Mouse (Mus musculus) CH12F3 (cell line): Measurements from ENCODE around the gene Rad18.
"Not testable (repeated sequence)": the region's sequence is repeated elsewhere in the genome, so short reads cannot be mapped to it uniquely, and the experiment has no call there.

Source experiments
- in situ Hi-C: fragments of 300-500 bp; cut with MboI; formaldehyde crosslinking; loops from 2 replicates; pipeline ENCODE4 v1.14.3; 2020; ENCODE audit warnings: low sequenced_read_pairs

Gene Rad18

DNA sequence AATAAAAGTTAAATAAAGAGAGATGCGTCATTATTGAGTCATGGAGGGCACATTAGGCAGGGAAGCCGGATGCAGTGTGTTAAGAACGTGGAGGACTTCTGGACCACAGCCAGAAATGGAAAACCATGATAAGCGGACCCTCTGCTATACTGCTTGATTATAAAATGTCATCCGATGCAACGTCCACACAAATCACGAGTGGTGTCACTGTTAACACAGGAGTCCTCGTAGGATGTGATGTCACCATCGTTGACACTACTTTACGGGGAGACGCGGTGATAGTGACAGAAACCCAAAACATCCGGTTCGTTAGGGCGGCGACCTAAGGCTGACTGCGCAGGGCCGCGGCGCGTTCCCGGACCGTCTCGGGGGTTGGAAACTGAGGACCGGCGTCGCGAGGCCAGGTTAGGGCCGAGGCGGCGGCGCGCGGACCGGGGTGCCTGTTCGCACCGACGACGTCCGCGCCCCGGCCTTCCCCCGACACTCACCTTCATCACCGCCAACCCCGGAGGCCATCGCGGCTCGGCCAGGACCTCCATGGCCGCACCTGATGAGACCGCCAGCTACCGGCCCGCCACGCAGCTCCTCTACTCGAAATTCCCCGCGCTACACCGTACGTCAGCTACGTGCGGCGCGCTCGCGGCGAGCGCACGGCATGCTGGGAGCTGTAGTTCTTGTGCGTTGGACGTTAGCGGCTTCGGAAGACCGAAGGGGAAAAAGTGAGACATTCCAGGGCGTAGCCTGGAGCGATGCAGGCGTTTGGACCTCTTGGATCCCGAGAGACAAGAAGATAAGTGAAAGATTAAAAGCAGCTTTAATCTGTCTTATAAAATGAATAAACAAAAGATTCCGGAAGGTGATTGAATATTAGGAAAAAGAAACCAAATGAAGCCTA lies at the start of gene Rad18:
Gene Rad18 (minus strand): TSS at position 631 of the 895 bp plus-strand sequence.
- in situ Hi-C loops = no loop called here

DNA sequence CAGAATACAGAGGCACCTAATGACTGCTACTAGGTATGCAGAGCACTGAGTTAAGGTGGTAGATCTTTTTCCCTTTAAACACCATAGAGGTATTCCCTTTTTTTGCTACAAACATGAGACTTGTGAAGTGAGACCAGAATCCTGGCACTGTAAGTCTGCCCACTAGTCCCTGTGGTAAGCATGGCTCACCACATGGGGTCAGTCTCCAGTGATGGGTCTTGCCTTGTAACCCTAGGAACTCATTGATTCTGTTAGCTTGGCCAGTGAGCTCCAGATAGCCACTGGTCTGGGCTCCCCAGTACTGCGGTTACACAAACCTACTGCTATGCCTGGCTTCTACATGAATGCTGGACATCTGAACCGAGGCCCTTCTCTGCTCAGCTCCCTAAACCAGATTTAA lies 45.8 kb upstream of the Rad18 start:
- in situ Hi-C loops = no loop called here

DNA sequence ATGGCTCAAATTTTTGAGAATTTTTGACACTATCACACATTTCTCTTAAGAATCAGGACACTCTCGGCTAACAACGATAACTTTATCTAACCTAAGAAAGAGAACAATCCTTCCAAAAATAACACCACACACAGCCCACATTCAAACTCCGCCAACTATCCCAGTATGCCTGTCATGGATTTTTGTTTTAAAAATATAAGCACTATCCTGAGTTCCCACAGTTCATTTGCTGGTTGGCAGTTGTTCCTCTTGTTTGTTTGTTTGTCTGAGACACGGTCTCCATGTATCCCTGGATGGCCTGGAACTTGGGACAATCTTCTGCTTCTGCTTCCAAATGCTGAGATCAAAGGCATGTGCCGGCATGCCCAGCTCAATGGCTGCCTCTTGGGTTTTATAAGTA lies 45.3 kb upstream of the Rad18 start:
- in situ Hi-C loops = no loop called here

DNA sequence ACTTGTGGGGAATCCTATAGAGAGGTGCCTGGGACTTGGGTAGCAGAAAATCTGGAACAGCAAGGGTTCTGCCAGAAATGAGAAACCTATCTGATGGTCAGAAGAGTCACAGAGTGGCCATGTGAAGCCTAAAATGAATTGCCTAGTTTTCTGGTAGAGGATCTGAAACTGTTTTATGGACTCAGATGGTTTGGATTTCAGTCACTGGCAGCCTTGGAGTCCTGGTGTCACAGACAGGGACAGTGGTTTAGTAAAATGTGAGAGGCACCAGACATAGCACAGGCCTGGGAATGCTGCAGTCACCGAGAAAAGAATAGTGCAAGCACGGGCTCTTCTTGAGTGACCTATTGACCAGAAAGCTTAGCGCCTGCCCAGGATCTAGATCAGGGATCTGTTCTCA lies 43.1 kb upstream of the Rad18 start:
- in situ Hi-C loops = no loop called here

DNA sequence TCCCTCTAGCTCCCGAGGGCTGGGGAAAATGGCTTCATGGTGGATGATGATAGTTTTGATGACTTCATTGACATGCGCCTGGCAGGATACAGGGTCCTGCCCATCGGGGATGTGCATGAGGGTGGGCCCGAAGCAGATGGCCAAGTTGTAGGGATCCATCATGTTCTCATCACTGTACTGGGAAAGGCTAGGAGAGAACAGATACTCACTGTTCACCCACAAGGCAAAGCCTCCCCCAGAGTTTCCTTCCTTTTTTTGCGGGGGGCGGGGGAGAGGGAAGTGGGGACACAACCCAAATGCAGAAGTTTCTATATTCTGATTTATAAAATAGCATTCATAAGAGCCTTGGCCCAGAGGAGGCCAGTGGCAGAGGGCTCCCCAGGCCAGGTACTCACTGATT lies 42.4 kb upstream of the Rad18 start:
- in situ Hi-C loops = no loop called here

DNA sequence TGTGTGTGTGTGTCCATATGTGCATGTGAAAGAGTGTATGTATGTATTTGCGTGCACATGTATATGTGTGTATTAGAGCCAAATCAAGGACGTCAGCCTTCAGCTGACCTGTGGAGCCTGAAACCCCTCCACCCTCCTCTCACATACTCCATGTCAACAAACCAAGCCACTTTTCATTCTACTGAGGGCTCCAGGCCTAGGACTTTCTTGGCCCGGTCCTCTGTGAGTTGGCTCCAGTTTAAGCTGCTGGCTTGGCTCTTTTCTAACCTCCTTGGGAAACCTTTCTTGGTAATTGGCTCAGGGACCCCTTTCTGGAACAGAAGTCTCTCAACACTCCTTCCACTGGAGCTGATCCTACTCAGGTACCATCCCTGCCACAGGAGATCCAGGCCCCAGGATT lies 40.0 kb upstream of the Rad18 start:
- in situ Hi-C loops = no loop called here

DNA sequence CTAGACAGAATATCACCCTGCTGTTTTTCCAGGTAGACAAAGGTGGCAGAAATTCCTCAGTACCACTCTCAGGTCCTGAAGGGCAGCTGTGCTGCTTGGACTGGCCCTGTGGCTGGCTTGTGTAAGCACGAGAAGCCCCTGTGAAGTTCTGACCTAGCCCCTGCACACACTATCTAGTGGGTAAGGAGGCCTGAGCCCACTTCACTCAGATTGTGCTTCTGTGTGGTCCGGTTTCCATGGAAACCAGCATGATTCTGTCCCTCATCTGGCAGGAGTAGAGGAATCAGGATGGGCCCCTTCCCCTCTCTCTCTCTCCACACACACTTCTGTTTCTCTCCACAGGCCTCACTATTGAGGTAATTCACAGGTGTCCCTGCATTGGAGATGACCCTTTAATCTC lies 38.6 kb upstream of the Rad18 start:
- in situ Hi-C loops = no loop called here

DNA sequence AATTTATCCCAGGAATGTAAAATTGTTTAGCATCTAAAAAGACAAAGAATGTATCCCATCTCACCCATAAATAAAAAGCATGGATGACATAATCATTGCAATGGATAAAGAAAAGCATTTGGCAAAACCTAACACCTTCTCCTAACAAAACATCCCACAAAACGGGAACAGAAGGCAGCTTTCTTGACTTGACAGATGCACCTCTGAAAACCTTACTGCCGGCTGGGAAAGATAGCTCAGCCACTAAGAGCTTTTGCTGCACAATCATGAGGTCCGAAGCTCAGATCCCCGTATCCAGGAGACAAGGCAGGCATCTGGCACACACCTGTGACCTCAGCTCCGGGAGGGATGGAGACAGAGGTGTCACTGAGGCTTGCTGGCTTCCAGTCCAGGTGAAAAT lies 37.5 kb upstream of the Rad18 start:
- in situ Hi-C loops = no loop called here

DNA sequence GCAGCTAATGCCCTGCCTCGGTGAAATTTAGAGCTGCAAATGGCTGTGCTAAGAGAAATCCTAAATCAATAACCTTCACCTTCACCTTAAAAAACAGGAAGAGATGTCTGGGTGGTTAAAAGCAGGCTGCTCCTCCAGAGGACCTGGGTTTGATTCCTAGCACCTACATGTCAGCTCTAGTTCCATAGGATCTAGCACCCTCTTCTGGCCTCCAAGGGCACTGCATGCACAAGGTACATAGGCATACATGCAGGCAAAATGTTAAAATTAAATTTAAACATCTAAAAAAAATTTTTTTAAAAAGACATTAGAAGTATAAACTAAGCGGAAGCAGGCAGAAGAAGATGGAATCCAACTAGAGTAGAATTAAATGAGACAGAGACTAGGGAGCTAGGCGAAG lies 35.9 kb upstream of the Rad18 start:
- in situ Hi-C loops = no loop called here

DNA sequence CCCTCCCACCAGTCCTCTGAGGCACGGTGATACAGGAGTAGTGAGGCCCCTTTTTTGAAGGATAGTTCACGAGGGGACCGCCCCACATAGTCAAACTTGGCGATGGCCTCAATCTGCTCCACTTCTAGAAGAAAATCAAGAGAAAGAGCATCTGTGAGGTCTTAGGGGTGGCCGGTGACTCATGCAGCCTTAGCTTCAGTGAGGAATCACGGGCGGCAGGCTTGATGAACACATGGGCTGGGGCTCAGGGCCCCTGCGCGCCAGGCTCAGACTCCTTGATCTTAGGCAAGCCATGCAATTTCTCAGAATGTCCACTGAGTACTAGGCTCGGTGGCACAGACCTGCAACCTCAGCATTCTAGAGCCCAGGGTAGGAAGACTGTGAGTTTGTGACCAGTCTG lies 34.9 kb upstream of the Rad18 start:
- in situ Hi-C loops = no loop called here

DNA sequence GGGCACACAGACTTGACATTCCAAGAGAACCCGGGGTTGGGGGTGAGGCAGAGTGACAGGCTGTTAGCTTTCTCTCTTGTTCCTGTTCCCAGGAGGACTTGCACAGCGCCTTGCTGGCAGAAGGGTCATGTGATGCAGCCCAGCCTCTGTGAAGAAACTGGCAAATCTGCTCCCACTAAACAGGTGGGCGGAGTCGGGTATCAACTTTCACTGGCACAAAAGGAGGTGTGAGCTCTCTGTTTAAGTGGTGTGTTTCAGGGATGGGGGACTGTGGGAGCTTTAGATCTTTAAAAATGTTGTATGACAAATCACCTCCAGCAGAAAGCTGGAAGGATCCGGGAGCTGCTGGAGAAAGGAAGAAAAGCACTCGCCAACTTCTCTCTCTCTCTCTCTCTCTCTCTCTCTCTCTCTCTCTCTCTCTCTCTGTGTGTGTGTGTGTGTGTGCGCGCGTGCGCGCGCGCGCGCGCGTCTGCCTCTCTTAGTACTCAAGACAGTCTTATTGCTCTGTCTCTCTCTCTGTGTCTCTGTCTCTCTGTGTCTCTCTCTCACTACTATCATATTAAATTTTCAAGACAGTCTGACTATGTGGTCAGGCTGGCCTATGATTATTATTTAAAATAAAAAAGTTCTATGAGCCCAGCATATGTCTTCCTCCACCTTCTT lies 32.4 kb upstream of the Rad18 start:
- in situ Hi-C loops = no loop called here

DNA sequence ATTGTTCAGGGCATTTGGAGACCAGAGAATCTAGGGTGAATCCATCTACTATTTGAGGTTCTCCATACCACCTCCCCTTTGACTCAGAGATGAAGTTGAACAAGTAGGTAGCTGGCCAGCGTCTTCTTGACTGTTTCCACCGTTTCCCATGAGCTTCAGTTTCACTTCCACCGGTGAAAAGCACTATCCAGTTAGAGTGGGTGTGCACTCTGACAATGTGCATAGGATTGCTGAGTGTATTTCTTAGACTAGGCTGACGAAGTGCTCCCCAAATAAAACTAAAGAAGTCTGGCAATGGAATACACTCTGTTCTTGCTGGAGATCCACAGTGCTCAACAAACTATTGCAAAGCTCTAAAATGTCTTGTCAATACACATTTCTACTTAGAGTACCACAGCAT lies 29.0 kb upstream of the Rad18 start:
- in situ Hi-C loops = no loop called here

DNA sequence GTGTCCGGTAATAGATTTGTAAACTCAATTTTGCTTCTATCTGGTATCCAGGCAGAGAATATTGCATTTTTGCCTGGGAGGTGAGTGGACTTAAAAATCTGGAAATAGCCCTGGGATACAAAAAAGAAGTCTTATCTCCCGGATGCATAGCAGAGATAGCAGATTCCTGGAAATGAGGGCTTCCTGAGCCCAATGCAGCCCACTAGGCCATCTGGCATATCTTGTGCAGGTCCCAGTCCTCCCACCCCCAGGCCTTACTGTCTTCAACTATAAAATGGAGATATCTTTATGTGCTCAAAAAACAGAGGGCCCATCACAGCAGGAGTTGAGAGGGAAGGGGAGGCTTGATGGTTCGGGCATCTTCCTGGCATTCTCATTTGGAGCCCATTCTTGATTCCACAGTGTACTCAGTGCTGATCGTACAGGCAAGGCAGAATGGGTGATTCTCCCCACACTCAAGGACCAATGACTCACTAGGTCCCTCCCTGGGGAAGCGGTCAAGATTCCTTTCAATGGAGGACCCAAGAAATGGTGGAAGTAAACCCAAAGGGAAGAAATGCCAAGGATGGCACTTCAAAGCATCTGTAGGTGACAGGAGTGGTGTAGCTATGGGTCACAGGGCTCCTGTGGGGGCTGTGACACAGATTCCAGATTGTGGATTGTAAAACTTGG lies 24.1 kb upstream of the Rad18 start:
- in situ Hi-C loops = no loop called here

DNA sequence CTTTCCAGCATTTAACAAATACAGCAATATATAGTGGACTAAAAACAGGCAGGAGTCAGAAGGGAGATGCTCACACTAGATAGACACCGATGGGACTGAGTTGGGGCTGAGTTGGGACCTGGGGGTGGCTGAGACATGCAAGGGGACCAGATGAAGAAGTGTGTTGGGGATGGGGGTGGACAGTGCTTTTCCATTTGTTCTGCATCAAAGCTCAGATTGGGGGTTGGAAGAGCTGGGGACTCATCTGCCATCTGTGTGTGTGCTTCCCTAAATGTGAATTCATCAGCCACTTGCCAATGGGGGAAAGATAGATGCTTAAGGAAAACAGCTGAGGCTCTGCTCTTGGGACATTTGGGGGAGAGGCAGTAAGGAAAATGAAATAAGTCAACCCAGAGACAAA lies 23.5 kb upstream of the Rad18 start:
- in situ Hi-C loops = loop anchor here (10.0 kb wide), 1 partner anchor 285 kb away; no protein-coding TSS in a partner anchor

DNA sequence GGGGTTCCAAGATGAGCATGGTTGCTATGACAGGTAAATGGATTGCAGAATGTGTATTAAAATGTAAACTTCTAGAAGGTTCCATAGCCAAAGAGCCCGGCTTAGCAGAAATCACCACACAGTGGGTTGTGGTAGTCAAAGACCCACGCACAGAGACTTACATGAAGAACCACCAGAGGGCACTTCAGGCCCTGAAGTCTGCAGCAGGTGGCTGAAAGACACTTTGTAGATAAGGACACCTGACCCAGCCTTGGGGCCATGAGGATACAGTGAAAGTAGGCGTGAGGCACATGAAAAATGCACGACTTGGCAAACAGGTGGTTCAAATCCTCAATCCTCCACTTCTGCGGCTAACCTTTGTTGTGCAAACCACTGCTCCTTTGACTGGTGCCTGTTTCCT lies 20.7 kb upstream of the Rad18 start:
- in situ Hi-C loops = loop anchor here (10.0 kb wide), 1 partner anchor 288 kb away; no protein-coding TSS in a partner anchor

DNA sequence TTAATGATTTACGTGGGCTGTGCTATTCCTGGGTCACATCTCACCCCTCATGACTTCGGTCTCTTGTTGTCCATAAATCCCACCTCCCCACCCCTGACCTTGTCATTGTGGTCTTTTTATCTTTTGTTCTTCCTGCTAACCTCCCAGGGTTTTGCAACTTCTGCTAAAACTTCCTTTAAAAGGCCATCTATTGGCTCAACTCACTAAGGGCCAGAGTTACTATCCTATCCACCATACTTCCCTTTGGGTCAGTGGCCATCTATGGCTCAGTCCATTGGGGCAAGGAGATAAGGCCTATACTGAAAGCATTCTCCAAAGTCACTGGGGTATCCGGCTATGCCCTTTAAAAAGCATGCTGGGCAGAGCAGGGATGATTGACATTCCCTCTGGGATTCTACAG lies 17.5 kb upstream of the Rad18 start:
- in situ Hi-C loops = loop anchor here (10.0 kb wide), 1 partner anchor 291 kb away; no protein-coding TSS in a partner anchor

DNA sequence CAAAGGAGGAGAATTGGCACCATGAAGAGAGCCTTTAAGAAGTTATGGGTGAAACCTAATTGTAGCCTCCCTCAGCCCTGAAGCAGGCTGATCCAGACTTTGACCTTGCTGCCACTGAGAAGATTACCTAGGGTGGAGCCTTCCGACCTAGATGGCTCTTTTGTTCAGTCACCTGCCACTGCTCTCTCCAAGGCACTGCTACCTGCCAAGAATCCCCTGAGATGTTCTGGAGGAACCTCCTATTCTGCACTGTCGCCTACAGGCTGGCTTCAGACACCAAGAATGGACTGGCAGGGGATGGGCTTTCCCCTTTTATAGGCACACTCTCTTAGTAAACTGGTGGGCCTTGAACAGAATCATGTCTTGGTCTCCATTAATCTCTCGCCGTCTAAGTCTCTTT lies 5.8 kb upstream of the Rad18 start:
- in situ Hi-C loops = not testable (repeated sequence)

DNA sequence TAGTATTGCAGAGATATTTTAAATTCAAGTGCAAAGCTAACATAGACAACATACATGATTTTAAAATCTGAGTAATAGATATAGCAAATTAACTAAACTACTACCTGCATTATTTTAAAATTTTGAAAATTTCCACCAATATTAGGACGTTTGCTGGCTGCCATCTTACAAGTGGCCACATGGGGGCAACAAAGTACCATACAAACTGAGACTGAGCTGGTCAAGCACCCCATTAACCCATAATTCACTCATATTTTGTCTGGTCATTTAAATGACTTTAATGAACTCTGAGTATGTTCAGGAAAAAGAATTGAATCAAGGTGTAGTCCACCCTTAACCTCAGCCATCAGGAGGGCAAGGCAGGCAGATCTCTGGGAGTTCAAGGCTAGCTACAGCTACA lies 3.9 kb upstream of the Rad18 start:
- in situ Hi-C loops = no loop called here

DNA sequence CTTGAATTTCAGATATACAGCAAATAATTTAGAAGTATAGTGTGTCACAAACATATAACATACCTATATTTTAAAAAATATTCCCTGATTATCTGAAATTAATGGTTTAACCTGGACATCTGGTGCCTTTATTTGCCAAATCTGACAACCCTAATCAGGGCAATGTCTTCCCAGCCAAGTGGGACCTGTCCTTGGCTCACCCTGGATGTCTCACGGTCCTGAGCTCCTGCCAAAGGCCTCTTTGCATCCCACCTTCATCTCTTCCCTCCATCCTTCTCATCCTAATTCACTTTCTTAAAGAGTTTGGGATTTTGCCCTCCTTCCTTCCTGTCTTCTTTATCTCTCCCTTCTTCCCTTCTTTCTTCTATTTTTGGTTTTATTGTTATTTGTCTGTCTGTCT lies 2.6 kb upstream of the Rad18 start:
- in situ Hi-C loops = no loop called here

DNA sequence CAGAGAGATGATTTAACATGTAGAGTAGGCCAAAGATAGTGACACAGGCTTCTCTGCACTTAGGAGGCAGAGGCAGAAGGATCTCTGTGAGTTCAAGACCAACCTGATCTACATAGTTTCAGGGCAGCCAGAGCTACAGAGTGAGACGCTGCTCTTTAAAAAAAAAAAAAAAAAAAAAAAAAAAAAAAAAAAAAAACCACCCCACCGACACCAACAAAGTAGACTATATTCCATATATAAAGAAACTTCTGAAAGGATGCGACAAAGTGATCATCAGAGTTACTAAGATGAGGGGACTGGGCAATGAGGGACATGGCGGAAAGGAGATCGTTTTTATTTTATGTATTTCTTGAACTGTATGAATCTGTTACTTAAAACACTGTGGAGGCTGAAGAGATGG lies 2.0 kb downstream of the Rad18 start:
- in situ Hi-C loops = no loop called here

DNA sequence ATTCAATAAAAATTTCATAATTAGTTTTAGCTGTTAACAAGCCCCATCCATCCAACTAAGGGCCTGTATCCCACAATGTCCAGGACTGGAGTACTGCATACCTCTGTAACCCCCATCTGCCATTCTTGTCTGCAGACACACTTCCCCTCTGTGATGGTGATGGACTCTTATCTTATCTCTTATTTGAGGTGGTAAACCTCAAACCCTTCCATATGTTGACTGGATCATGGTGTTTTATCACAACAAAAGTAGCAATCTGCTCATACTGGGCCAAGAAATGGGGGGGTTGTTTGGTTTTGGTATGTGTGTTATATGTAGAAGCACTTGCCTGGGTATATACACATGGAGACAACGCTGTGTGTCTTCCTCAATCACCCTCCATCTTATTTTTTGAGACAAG lies 5.0 kb downstream of the Rad18 start:
- in situ Hi-C loops = no loop called here

DNA sequence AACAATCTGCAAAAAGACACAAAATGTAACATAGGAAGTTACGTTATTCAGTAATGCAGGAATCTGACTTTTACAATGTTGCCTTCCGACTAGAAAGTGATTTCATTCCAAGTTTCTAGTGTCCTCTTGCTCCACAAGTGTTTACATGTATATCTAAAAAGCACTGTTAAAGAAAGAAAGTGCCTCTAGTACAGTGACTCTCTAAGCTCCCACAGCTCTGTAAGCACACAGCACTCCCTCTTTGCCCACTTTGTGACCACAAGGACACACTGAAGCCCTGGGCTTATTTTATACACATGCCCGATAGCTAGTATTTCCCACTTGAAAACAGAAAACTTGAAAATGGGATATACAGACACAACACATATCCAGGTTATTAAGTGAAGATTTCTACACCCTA lies 8.5 kb downstream of the Rad18 start:
- in situ Hi-C loops = no loop called here
